9 mouse cellular contexts compared by ENCODE assay signal in the genomic region with DNA sequence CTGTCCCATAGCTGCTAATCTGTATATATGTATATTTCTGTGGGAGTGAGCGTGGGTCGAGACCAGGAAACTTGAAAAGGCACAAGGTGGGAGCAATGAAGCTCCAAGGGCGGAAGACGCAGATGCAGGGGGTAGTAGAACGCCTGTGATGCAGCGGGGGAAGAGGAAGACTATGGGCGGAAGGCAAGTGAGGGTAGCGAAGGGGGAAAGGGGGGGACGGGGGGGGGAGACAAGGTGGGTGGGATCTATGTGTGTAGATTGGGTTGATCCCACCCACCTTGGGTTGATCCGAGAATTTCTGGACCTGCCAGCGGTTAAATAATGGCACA. TPM values are rescaled to one million over a fixed set of nuclear protein-coding genes. Genes with fewer than 3 reads are reported as not detected.
A peak's percentile ranks its signal among the peaks of the same experiment; 100 is the strongest.
DNase-seq lines count a peak whose midpoint lies in the region; ATAC-seq lines count a peak whose summit lies in the region.
"Had no signal": no experiment of that assay in that cellular context is flagged by ENCODE, and none has a peak within 500 bp of the region (broad histone marks: within the 10 kb centered on the region; RNA-seq: fewer than 3 reads in every experiment).

No protein-coding gene starts in this region.

- H3K4me3 ChIP-seq in liver, embryonic 11.5 days (ENCODE audit: low read depth, low read length), result peak overlapping the region; percentile 38
- no peak overlapping the region for H3K4me3 ChIP-seq in forebrain, embryonic 12.5 days (replicated peaks)
- H3K4me3 ChIP-seq in limb, embryonic 10.5 days, result peak overlapping the region; percentile 21
- no peak overlapping the region; the same call in 1 of the 2 replicates for H3K4me3 ChIP-seq in neural tube, embryonic 13.5 days

- WGBS in liver, embryonic 11.5 days, result 12% methylated on average over 11 of the region's 11 CpGs
- WGBS in forebrain, embryonic 12.5 days, result 18% methylated on average over 11 of the region's 11 CpGs
- 32% methylated on average over 11 of the region's 11 CpGs for WGBS in limb, embryonic 10.5 days
- 30% methylated on average over 11 of the region's 11 CpGs for WGBS in neural tube, embryonic 13.5 days

- H3K9me3 ChIP-seq in liver, embryonic 11.5 days (ENCODE audit: control insufficient read depth, low read length), result no peaks in the 10 kb centered on the region
- peaks cover 5% of the 10 kb centered on the region for H3K9me3 ChIP-seq in forebrain, embryonic 12.5 days
- H3K9me3 ChIP-seq in limb, embryonic 10.5 days (replicated peaks), result 0 out of 2 replicates have a peak, but pooled peaks cover 2% of the 10 kb centered on the region
- H3K9me3 ChIP-seq in neural tube, embryonic 13.5 days, result peaks cover 8% of the 10 kb centered on the region; the same call in 1 of the 2 replicates

- DNase-seq in liver, embryonic 11.5 days (ENCODE audit: low spot score), result peak; percentile 43
- no peak for DNase-seq in liver
- no peak for DNase-seq in limb, embryonic 10.5 days (ENCODE audit: low spot score)
- DNase-seq in cerebellum, adult 8-10 months, result no peak
- no peak for DNase-seq in kidney, postnatal 10 days
- DNase-seq in cerebellum, postnatal 14 days, result no peak
- DNase-seq: cerebellum, adult 2 months had no signal

- H3K9ac ChIP-seq in liver, embryonic 11.5 days (ENCODE audit: low read depth, low read length), result peak overlapping the region; percentile 57
- H3K9ac ChIP-seq in forebrain, embryonic 12.5 days, result 0 out of 2 replicates have a peak overlapping the region, but pooled peaks have one; percentile 1
- no peak overlapping the region for H3K9ac ChIP-seq in neural tube, embryonic 13.5 days

- H3K36me3 ChIP-seq in liver, embryonic 11.5 days (ENCODE audit: control insufficient read depth, insufficient read depth, low read length), result no peaks in the 10 kb centered on the region
- H3K36me3 ChIP-seq in forebrain, embryonic 12.5 days (replicated peaks), result no peaks in the 10 kb centered on the region
- no peaks in the 10 kb centered on the region for H3K36me3 ChIP-seq in limb, embryonic 10.5 days
- H3K36me3 ChIP-seq in neural tube, embryonic 13.5 days, result no peaks in the 10 kb centered on the region

- no peaks in the 10 kb centered on the region for H3K27me3 ChIP-seq in liver, embryonic 11.5 days (replicated peaks; ENCODE audit: control insufficient read depth, insufficient read depth, low read length)
- peaks cover 17% of the 10 kb centered on the region for H3K27me3 ChIP-seq in forebrain, embryonic 12.5 days
- H3K27me3 ChIP-seq in limb, embryonic 10.5 days (ENCODE audit: low read depth, poor library complexity, severe bottlenecking), result peaks cover 33% of the 10 kb centered on the region
- peaks cover 4% of the 10 kb centered on the region; the same call in 1 of the 2 replicates for H3K27me3 ChIP-seq in neural tube, embryonic 13.5 days

- peak overlapping the region; percentile 47 for H3K27ac ChIP-seq in liver, embryonic 11.5 days (ENCODE audit: low read depth, low read length)
- H3K27ac ChIP-seq in forebrain, embryonic 12.5 days, result no peak overlapping the region
- no peak overlapping the region for H3K27ac ChIP-seq in limb, embryonic 10.5 days
- no peak overlapping the region for H3K27ac ChIP-seq in neural tube, embryonic 13.5 days (replicated peaks)

- peak overlapping the region; percentile 66 for H3K4me2 ChIP-seq in liver, embryonic 11.5 days
- peak overlapping the region; percentile 42; the same call in 1 of the 2 replicates for H3K4me2 ChIP-seq in forebrain, embryonic 12.5 days
- H3K4me2 ChIP-seq in neural tube, embryonic 13.5 days, result peak overlapping the region; percentile 58

- peak; percentile 37; the same call in 1 of the 2 replicates for ATAC-seq in liver, embryonic 11.5 days (replicated peaks; ENCODE audit: low FRiP score)
- ATAC-seq in forebrain, embryonic 12.5 days (ENCODE audit: low FRiP score), result no peak
- ATAC-seq in neural tube, embryonic 13.5 days (ENCODE audit: low read depth), result no peak

- H3K4me1 ChIP-seq in liver, embryonic 11.5 days (replicated peaks; ENCODE audit: control insufficient read depth, insufficient read depth, low read length), result peaks cover 7% of the 10 kb centered on the region
- H3K4me1 ChIP-seq in forebrain, embryonic 12.5 days, result peaks cover 12% of the 10 kb centered on the region
- peaks cover 7% of the 10 kb centered on the region for H3K4me1 ChIP-seq in limb, embryonic 10.5 days
- peaks cover 22% of the 10 kb centered on the region for H3K4me1 ChIP-seq in neural tube, embryonic 13.5 days (replicated peaks)

RNA-seq across cellular contexts. Expression of a gene that starts 5.8 kb away (rescaled TPM):
- 0.22 TPM in 1 of 2 replicates, not detected in the other for polyA plus RNA-seq in liver, embryonic 11.5 days (2014; fragmentation: Nextera tagmentation; extraction: Ambion mirVana)
- polyA plus RNA-seq in forebrain, embryonic 12.5 days (2016; fragmentation: Nextera tagmentation; extraction: Ambion mirVana), result 0.24 and 0.41 TPM in 2 replicates
- polyA plus RNA-seq in limb, embryonic 10.5 days (2016; fragmentation: Nextera tagmentation; extraction: Ambion mirVana), result not detected in 2 replicates
- 0.35 and 0.47 TPM in 2 replicates for polyA plus RNA-seq in neural tube, embryonic 13.5 days (2015; fragmentation: Nextera tagmentation; extraction: Ambion mirVana)

RNA-seq across cellular contexts. Expression of a gene that starts 14.5 kb away (rescaled TPM):
- polyA plus RNA-seq in liver, embryonic 11.5 days (2014; fragmentation: Nextera tagmentation; extraction: Ambion mirVana), result 3.3 and 3.5 TPM in 2 replicates
- polyA plus RNA-seq in forebrain, embryonic 12.5 days (2016; fragmentation: Nextera tagmentation; extraction: Ambion mirVana), result 4.0 and 4.6 TPM in 2 replicates
- polyA plus RNA-seq in limb, embryonic 10.5 days (2016; fragmentation: Nextera tagmentation; extraction: Ambion mirVana), result 4.2 and 5.1 TPM in 2 replicates
- polyA plus RNA-seq in neural tube, embryonic 13.5 days (2015; fragmentation: Nextera tagmentation; extraction: Ambion mirVana), result 4.6 and 4.8 TPM in 2 replicates

RNA-seq across cellular contexts. Expression of a gene that starts 21.3 kb away (rescaled TPM):
- 1.4 and 1.5 TPM in 2 replicates for polyA plus RNA-seq in liver, embryonic 11.5 days (2014; fragmentation: Nextera tagmentation; extraction: Ambion mirVana)
- 18.1 and 19.4 TPM in 2 replicates for polyA plus RNA-seq in forebrain, embryonic 12.5 days (2016; fragmentation: Nextera tagmentation; extraction: Ambion mirVana)
- 2.8 and 4.9 TPM in 2 replicates for polyA plus RNA-seq in limb, embryonic 10.5 days (2016; fragmentation: Nextera tagmentation; extraction: Ambion mirVana)
- 21.5 and 23.2 TPM in 2 replicates for polyA plus RNA-seq in neural tube, embryonic 13.5 days (2015; fragmentation: Nextera tagmentation; extraction: Ambion mirVana)

RNA-seq across cellular contexts. Expression of a gene that starts 23.5 kb away (rescaled TPM):
- 1.3 and 1.4 TPM in 2 replicates for polyA plus RNA-seq in liver, embryonic 11.5 days (2014; fragmentation: Nextera tagmentation; extraction: Ambion mirVana)
- polyA plus RNA-seq in forebrain, embryonic 12.5 days (2016; fragmentation: Nextera tagmentation; extraction: Ambion mirVana), result 0.70 and 0.89 TPM in 2 replicates
- polyA plus RNA-seq in limb, embryonic 10.5 days (2016; fragmentation: Nextera tagmentation; extraction: Ambion mirVana), result 0.46 and 0.64 TPM in 2 replicates
- 0.51 and 0.91 TPM in 2 replicates for polyA plus RNA-seq in neural tube, embryonic 13.5 days (2015; fragmentation: Nextera tagmentation; extraction: Ambion mirVana)

RNA-seq across cellular contexts. Expression of a gene that starts 25.1 kb away (rescaled TPM):
- 0.70 and 0.82 TPM in 2 replicates for polyA plus RNA-seq in liver, embryonic 11.5 days (2014; fragmentation: Nextera tagmentation; extraction: Ambion mirVana)
- 0.89 and 1.4 TPM in 2 replicates for polyA plus RNA-seq in forebrain, embryonic 12.5 days (2016; fragmentation: Nextera tagmentation; extraction: Ambion mirVana)
- 0.95 and 2.0 TPM in 2 replicates for polyA plus RNA-seq in limb, embryonic 10.5 days (2016; fragmentation: Nextera tagmentation; extraction: Ambion mirVana)
- 2.4 and 2.7 TPM in 2 replicates for polyA plus RNA-seq in neural tube, embryonic 13.5 days (2015; fragmentation: Nextera tagmentation; extraction: Ambion mirVana)

Comparison
In these comparisons a context has a peak if more than half of its experiments do, and no peak if none do; other contexts are left out.
1. H3K4me3 ChIP-seq: peak in liver, embryonic 11.5 days (single experiment) and limb, embryonic 10.5 days (single experiment); none in forebrain, embryonic 12.5 days (single experiment) and neural tube, embryonic 13.5 days (single experiment).
2. Peak in every context shown above with its lines, with median percentiles within 50 percentile points of each other: H3K4me2 ChIP-seq.